ENCODE assay signal across 11 mouse cellular contexts in the genomic region with DNA sequence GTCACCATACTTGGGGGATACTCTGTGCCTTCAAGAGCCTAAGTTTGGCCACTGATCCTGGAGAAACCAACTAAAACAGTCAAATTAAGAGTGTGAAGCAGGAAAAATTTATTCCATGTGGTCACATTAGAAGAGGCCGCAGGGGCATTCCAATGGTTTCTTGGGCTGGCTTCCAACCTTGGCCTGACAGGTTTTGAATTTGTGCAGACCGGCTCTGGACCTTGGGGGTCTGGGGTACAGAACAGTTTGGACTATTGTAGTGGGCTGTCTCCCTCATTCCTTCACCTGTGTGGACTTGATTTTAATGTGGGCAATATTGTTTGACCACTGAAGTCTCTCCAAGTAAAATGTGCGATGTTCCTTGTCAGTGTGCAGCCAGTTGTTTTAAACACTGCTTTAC.
"Had no signal": no experiment of that assay in that cellular context is flagged by ENCODE, and none has a peak within 500 bp of the region (broad histone marks: within the 10 kb centered on the region; RNA-seq: fewer than 3 reads in every experiment).

No protein-coding gene starts in this region.

- H3K36me3 ChIP-seq: limb, embryonic 12.5 days; liver, embryonic 13.5 days; lung, embryonic 15.5 days; midbrain, embryonic 13.5 days had no signal

- H3K27me3 ChIP-seq: limb, embryonic 12.5 days; liver, embryonic 13.5 days; lung, embryonic 15.5 days; midbrain, embryonic 13.5 days had no signal

- H3K4me2 ChIP-seq: limb, embryonic 12.5 days; liver, embryonic 13.5 days; lung, embryonic 15.5 days; midbrain, embryonic 13.5 days had no signal

- H3K27ac ChIP-seq: kidney, postnatal 0 days; layer of hippocampus, adult 2 months; limb, embryonic 12.5 days; liver, embryonic 13.5 days; lung, embryonic 15.5 days; midbrain, embryonic 13.5 days had no signal

- ATAC-seq: liver, postnatal 0 days; midbrain, embryonic 13.5 days had no signal

- DNase-seq: liver; liver, embryonic 13.5 days; liver, postnatal 0 days; right cerebral cortex, adult 18-20 months; right cerebral cortex, postnatal 25 days; thymus, postnatal 36 days had no signal

- H3K9ac ChIP-seq: limb, embryonic 12.5 days; liver, embryonic 13.5 days; liver, postnatal 0 days; lung, embryonic 15.5 days; midbrain, embryonic 13.5 days had no signal

- H3K4me3 ChIP-seq: layer of hippocampus, adult 2 months; limb, embryonic 12.5 days; liver, embryonic 13.5 days; lung, embryonic 15.5 days; midbrain, embryonic 13.5 days had no signal

- H3K4me1 ChIP-seq: limb, embryonic 12.5 days; liver, embryonic 13.5 days; lung, embryonic 15.5 days; midbrain, embryonic 13.5 days had no signal

- H3K9me3 ChIP-seq: limb, embryonic 12.5 days; liver, embryonic 13.5 days; lung, embryonic 15.5 days; midbrain, embryonic 13.5 days had no signal
